Mouse (Mus musculus) MEL (cell line): ENCODE results near the gene Zbtb40.
A peak's percentile ranks its signal among the peaks of the same experiment; 100 is the strongest.

ENCODE experiments used
- GATA1 ChIP-seq: IDR thresholded peaks from 2 replicates; pipeline ENCODE4 v1.6.1; 2011; ENCODE audit warnings: low read depth, low read length, improper control_type of control experiment
- JUND ChIP-seq: IDR thresholded peaks from 2 replicates; pipeline ENCODE4 v1.6.1; 2011; ENCODE audit warnings: low read depth, mild to moderate bottlenecking, improper control_type of control experiment, low read length
- MEF2A ChIP-seq: IDR thresholded peaks from 2 replicates; pipeline ENCODE4 v1.6.1; 2014; ENCODE audit warnings: low read depth, mild to moderate bottlenecking, inconsistent platforms, low read length, improper control_type of control experiment; ENCODE audit not compliant: poor library complexity, insufficient replicate concordance, severe bottlenecking; ENCODE audit errors: extremely low read depth
- POLR2A ChIP-seq, 2 experiments: IDR thresholded peaks; 2 replicates each; pipeline ENCODE4 v1.6.1; 2011 to 2012; ENCODE audit warnings: low read length in 2 of 2, mild to moderate bottlenecking in 2 of 2, control low read depth in 1 of 2, improper control_type of control experiment in 1 of 2, low read depth in 1 of 2, moderate library complexity in 1 of 2; ENCODE audit not compliant: control insufficient read depth in 1 of 2, insufficient read depth in 1 of 2, poor library complexity in 1 of 2
- POLR2AphosphoS5 ChIP-seq: IDR thresholded peaks from 2 replicates; pipeline ENCODE4 v1.6.1; 2012; ENCODE audit warnings: low read depth, borderline replicate concordance, mild to moderate bottlenecking, inconsistent platforms, low read length, moderate library complexity, mixed read lengths
- SMC3 ChIP-seq: IDR thresholded peaks from 2 replicates; pipeline ENCODE4 v1.6.1; 2011; ENCODE audit warnings: low read depth, low read length, improper control_type of control experiment

DNA sequence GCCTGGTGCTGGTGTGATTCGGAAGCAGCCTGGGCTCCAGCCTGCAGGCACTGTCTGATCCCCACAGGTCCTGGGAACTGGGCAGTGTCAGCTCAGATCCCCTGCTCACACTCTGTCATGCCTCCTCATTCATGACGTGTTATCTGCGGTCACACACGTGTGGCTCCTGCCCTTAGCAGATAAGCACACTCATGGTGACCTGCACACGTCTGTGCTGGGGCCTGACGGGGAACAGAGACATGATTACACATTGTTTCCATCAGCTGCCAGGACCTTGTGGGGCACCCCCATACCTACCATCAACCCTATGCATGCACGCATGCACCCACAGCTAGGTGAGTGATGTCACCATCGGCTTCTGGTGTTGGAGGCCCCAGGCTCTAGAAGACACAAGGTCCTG lies 118.1 kb downstream of the Zbtb40 start:
- TF ChIP-seq GATA1 (peak; percentile 93), SMC3 (no peak), JUND (no peak), MEF2A (no peak), POLR2A (IDR thresholded peaks at IDR 0.05; ENCODE audit: control insufficient read depth in 1 of 2, insufficient read depth in 1 of 2, low read depth in 1 of 2, low read length in 2 of 2, poor library complexity in 1 of 2) (no peak), POLR2AphosphoS5 (no peak; the same call in 1 of the 2 replicates)
